Mouse (Mus musculus) urinary bladder, postnatal 36 days (tissue): ENCODE measurements around the gene Parp3.
A peak's percentile ranks its signal among the peaks of the same experiment; 100 is the strongest.

Experiments
- DNase-seq, 2 experiments: peaks; one replicate each; pipeline ENCODE4 v3.0.0; 2022; ENCODE audit warnings: low spot score in 2 of 2, mixed read lengths in 1 of 2

Parp3 gene

GRCm38 (mm10) chr9:106457163-106457559 is 19.6 kb downstream of the Parp3 start:
- no peak for DNase-seq

- DNase-seq: no peak
Measured at GRCm38 (mm10) chr9:106456325-106457162, 20.2 kb downstream of the Parp3 start.

GRCm38 (mm10) chr9:106454888-106455681 is 21.7 kb downstream of the Parp3 start:
- no peak for DNase-seq

- DNase-seq: no peak
Measured at GRCm38 (mm10) chr9:106454071-106454761, 22.5 kb downstream of the Parp3 start.

- peak in 1 of 2 experiments; percentile 50 for DNase-seq
Measured at GRCm38 (mm10) chr9:106453271-106454070, 23.3 kb downstream of the Parp3 start, which contains the start of gene Pcbp4. TSS of gene Pcbp4 (plus strand) at chr9:106453291.

GRCm38 (mm10) chr9:106452821-106453220 is 23.9 kb downstream of the Parp3 start:
- no peak for DNase-seq

- no peak for DNase-seq
Measured at GRCm38 (mm10) chr9:106452351-106452750, 24.4 kb downstream of the Parp3 start.

- no peak for DNase-seq
Measured at GRCm38 (mm10) chr9:106451899-106452298, 24.9 kb downstream of the Parp3 start.

GRCm38 (mm10) chr9:106451298-106451697 is 25.5 kb downstream of the Parp3 start:
- no peak for DNase-seq

- peak in 1 of 2 experiments; percentile 68 for DNase-seq
Measured at GRCm38 (mm10) chr9:106450661-106451060, 26.1 kb downstream of the Parp3 start.

GRCm38 (mm10) chr9:106449947-106450346 is 26.8 kb downstream of the Parp3 start:
- DNase-seq: no peak

- peak; percentile 68 to 69 for DNase-seq
Measured at GRCm38 (mm10) chr9:106448498-106449031, 28.2 kb downstream of the Parp3 start.

GRCm38 (mm10) chr9:106447951-106448350 is 28.8 kb downstream of the Parp3 start:
- DNase-seq: no peak

GRCm38 (mm10) chr9:106447348-106447747 is 29.4 kb downstream of the Parp3 start, which contains the start of the genes Abhd14b and Abhd14a:
TSS of gene Abhd14b (plus strand) at chr9:106447459.
TSS of gene Abhd14a (minus strand) at chr9:106447678.
- peak; percentile 90 to 93 for DNase-seq

GRCm38 (mm10) chr9:106444836-106445235 is 31.9 kb downstream of the Parp3 start:
- DNase-seq: no peak

GRCm38 (mm10) chr9:106442680-106443079 is 34.1 kb downstream of the Parp3 start:
- DNase-seq: no peak

GRCm38 (mm10) chr9:106436566-106436965 is 40.2 kb downstream of the Parp3 start:
- DNase-seq: no peak

- no peak for DNase-seq
Measured at GRCm38 (mm10) chr9:106433389-106433788, 43.4 kb downstream of the Parp3 start.

GRCm38 (mm10) chr9:106430015-106430264 is 46.8 kb downstream of the Parp3 start:
- no peak for DNase-seq

- peak; percentile 94 to 97 for DNase-seq
Measured at GRCm38 (mm10) chr9:106429221-106430014, 47.3 kb downstream of the Parp3 start, which contains the start of gene Rpl29. TSS of gene Rpl29 (plus strand) at chr9:106429454.
